Mouse (Mus musculus) WW6 (cell line): ENCODE data around the gene Art3.
"Not testable (repeated sequence)": the region's sequence is repeated elsewhere in the genome, so short reads cannot be mapped to it uniquely, and the experiment has no call there.

ENCODE experiments used
- DNase-seq: peaks from one replicate; pipeline ENCODE4 v3.0.0-alpha.2; 2013; ENCODE audit warnings: low read depth, low spot score

Gene Art3

DNA sequence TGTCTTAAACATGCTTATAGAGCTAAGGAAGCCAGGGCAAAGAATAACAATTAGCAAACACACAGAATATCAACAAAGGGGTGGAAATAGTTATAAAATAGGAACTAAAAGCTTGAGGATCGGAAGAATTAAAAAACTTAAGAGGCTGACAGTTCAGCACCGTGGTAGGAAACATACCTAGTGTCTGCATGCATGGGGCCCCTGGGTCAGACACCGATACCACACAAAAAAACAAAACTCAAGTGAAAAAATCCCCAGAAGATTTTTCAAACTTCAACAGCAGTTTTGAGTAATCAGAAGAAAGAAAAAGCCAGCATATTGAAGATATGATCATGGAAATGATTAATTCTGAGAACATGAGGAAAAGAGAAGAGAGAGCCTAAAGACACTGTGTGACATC, 5.1 kb downstream of the Art3 start:
- no peak for DNase-seq

GRCm38 (mm10) chr5:92340606-92341005, 9.0 kb downstream of the Art3 start:
- no peak for DNase-seq

DNA sequence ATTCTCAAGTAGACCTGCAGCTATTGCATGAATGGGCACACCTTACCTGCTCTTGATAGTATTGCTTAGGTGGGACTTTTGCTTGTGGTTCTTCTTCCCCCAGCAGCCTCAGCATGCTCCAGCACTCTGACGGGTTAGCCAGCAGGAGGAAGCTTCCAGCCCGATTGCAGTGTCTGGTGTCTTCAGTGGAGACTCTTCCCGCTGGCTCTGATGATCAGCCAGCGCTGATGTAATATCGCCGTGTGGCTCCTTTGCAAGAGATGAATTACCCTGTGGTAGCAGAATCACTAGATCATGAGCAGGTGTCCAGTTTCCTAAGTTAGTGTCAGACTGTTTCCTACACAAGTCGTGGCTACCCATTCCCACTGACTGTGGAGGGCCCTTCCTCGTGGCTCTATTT, 13.4 kb downstream of the Art3 start:
- DNase-seq = no peak

GRCm38 (mm10) chr5:92348794-92349413, 17.3 kb downstream of the Art3 start, which contains the start of gene Cxcl10:
Gene Cxcl10, minus strand, starts transcription at chr5:92348889.
- DNase-seq = no peak

- DNase-seq = no peak
These were observed 18.1 kb downstream of the Art3 start for GRCm38 (mm10) chr5:92349731-92350130.

DNA sequence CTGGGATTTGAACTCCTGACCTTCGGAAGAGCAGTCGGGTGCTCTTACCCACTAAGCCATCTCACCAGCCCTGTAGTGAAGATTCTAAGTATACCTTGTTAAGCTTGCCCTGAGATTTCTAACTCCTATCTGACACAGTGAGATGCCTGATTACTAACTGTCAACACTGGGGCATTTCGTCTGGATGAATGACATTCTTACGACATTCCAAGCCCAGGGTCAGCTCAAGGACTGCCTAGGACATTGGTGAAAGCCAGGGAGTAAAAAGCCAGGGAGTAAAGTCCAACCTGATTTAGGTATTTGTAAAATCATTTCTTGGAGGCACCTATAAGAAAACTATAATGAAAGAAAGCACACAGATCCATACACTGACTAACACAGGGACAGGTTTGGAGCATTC, 21.1 kb downstream of the Art3 start:
- DNase-seq = not testable (repeated sequence)

GRCm38 (mm10) chr5:92353517-92353916, 21.9 kb downstream of the Art3 start:
- no peak for DNase-seq

DNA sequence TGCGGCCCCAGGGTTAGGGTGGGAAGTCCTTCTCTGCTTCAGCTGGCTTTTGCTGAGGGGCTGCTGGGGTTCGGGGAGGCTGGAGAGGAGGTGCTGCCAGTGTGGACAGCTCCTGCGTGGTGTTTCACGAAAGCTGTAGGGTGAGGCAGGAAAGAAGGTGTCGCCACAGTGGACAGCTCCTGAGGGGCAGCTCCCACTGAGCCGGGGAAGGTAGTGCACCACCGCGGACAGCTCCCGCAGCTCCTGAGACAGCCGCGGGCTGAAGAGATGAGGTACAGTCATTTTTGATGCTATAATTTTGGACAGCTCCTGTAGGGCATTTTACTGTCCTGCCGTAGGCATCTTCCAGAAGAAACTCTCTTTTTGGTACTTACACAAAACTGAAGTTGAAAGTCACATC, 26.4 kb downstream of the Art3 start:
- DNase-seq = peak; percentile 26

- no peak for DNase-seq
These were observed 27.3 kb downstream of the Art3 start for GRCm38 (mm10) chr5:92358767-92359455.

- no peak for DNase-seq
These were observed 31.6 kb downstream of the Art3 start for GRCm38 (mm10) chr5:92363179-92363578.

- DNase-seq = no peak
These were observed 32.4 kb downstream of the Art3 start for GRCm38 (mm10) chr5:92364011-92364410.

DNA sequence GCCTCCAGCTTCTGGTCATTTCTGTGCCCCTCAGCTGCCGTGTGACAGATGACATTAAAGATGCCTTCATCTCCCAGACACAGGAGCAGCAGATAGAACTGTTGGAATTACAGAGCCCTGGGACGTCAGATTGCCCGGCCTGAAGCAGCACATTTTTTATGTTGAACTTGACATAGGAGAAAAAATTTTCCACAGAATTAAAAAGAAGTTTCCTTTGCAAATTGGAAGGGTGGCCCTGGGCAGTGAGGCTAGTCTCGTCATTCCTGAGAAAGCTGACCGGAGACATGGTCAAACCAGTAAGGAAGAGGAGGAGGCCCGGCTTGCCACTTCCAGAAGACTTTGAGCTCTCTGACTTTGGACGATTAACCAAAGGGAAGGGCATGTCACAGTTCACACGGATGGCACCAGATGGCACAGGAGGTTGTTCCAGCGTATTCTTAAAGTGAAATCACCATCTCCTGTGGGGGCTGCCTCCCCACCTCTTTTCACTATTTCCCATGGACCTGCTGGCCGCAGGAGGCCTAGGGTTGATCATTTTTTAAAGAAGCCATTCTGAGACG, 33.6 kb downstream of the Art3 start:
- DNase-seq = no peak

- DNase-seq = no peak
These were observed 34.9 kb downstream of the Art3 start for GRCm38 (mm10) chr5:92366565-92366964.

GRCm38 (mm10) chr5:92368392-92368791, 36.8 kb downstream of the Art3 start:
- DNase-seq = no peak

GRCm38 (mm10) chr5:92369151-92369994, 37.7 kb downstream of the Art3 start:
- DNase-seq = no peak

DNA sequence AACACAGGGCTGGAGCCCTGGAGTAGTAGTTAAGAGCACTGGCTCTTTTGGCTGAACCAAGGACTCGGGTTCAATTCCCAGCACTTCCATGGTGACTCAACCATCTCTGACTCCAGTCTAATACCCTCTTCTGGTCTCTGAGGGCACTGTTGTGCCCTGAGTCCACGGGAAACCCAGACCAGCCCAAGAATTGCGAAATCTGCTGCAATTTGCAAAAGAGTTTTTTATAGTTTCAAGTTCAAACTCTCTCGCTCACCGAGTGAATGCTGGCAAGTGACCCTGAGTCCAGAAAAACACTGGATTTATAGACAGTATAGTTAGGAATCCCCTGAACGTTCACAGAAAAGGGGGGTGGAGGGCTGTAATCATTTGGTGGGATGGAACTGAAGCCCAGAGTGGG, 38.8 kb downstream of the Art3 start:
- DNase-seq = no peak

- no peak for DNase-seq
These were observed 39.3 kb downstream of the Art3 start for GRCm38 (mm10) chr5:92370891-92371290.

- no peak for DNase-seq
These were observed 39.8 kb downstream of the Art3 start for GRCm38 (mm10) chr5:92371361-92371976.

DNA sequence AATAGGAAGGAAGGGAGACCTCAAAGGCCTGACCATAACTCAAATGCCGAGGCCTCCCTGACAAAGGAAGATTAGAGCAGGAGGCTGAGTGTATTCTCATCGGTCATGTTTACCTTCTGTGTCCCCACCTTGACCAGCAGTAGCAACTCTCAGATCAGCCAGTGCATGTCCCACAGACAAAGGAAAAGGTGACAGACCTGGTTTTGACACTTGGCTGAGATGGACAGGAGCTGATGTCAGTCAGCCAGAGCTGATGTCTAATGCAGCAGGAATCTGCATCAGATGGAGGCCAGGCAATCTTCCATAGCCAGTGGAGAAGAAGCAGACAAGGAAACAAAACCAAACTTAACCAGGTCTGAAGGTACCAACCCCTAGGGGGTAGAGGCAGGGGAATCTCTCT, 41.0 kb downstream of the Art3 start:
- DNase-seq = no peak

DNA sequence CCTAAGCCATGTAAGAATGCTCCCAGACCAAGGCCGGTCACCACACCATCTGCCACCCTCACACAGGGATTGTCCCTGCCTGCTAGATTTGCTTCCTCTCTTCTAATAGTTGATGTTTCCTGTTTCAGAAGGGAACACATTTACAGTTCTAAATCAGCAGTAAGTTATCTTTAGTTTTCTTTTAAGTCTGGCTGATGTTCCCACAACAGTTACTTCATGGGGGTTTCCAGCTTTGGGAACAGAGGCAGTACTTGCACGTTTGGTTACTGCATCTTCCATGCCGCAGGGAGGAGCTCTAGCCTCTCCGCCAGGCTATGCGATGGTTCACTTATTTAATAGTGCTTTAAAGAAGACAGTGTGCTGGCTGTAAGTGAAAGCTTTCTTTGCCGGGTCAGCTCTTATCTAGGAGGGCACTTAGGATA, 43.1 kb downstream of the Art3 start:
- DNase-seq = no peak

- DNase-seq = no peak
These were observed 43.7 kb downstream of the Art3 start for GRCm38 (mm10) chr5:92375368-92375767.
